Mouse (Mus musculus): ENCODE results near the gene Mfsd8.
"Not testable (repeated sequence)": the region's sequence is repeated elsewhere in the genome, so short reads cannot be mapped to it uniquely, and the experiment has no call there.

Gene Mfsd8

GRCm38 (mm10) chr3:40846473-40846956 is at the start of gene Mfsd8:
Gene Mfsd8, minus strand, starts transcription at chr3:40846886.
- DNase-seq (ENCODE audit: low read depth in 2 of 2, low spot score in 2 of 2), result peak; percentile 93 to 95

- DNase-seq (ENCODE audit: low read depth in 2 of 2, low spot score in 2 of 2), result peak; percentile 8 to 23
Observed at GRCm38 (mm10) chr3:40894336-40894735, 47.6 kb upstream of the Mfsd8 start.

GRCm38 (mm10) chr3:40893816-40894258 is 47.2 kb upstream of the Mfsd8 start:
- peak; percentile 97 to 99 for DNase-seq (ENCODE audit: low read depth in 2 of 2, low spot score in 2 of 2)

GRCm38 (mm10) chr3:40853123-40853738 is 6.5 kb upstream of the Mfsd8 start:
- DNase-seq (ENCODE audit: low read depth in 2 of 2, low spot score in 2 of 2), result not testable (repeated sequence)

- not testable (repeated sequence) for DNase-seq (ENCODE audit: low read depth in 2 of 2, low spot score in 2 of 2)
Observed at GRCm38 (mm10) chr3:40847936-40848335, 1.2 kb upstream of the Mfsd8 start.

GRCm38 (mm10) chr3:40847018-40847417 is 332 bp upstream of the Mfsd8 start:
- peak; percentile 21 to 37 for DNase-seq (ENCODE audit: low read depth in 2 of 2, low spot score in 2 of 2)

GRCm38 (mm10) chr3:40846957-40847017 is 101 bp upstream of the Mfsd8 start, which contains the start of gene Abhd18:
Gene Abhd18, plus strand, starts transcription at chr3:40846970.
- DNase-seq (ENCODE audit: low read depth in 2 of 2, low spot score in 2 of 2), result not testable (repeated sequence)

- DNase-seq (ENCODE audit: low read depth in 2 of 2, low spot score in 2 of 2), result not testable (repeated sequence)
Observed at GRCm38 (mm10) chr3:40845521-40845920, 1.2 kb downstream of the Mfsd8 start.

- no peak for DNase-seq (ENCODE audit: low read depth in 2 of 2, low spot score in 2 of 2)
Observed at GRCm38 (mm10) chr3:40813275-40813674, 33.4 kb downstream of the Mfsd8 start.

GRCm38 (mm10) chr3:40809894-40810293 is 36.8 kb downstream of the Mfsd8 start:
- DNase-seq (ENCODE audit: low read depth in 2 of 2, low spot score in 2 of 2), result no peak

- no peak for DNase-seq (ENCODE audit: low read depth in 2 of 2, low spot score in 2 of 2)
Observed at GRCm38 (mm10) chr3:40808686-40809085, 38.0 kb downstream of the Mfsd8 start.

- no peak for DNase-seq (ENCODE audit: low read depth in 2 of 2, low spot score in 2 of 2)
Observed at GRCm38 (mm10) chr3:40806871-40807270, 39.8 kb downstream of the Mfsd8 start.

- peak; percentile 35 to 50 for DNase-seq (ENCODE audit: low read depth in 2 of 2, low spot score in 2 of 2)
Observed at GRCm38 (mm10) chr3:40800373-40800823, 46.3 kb downstream of the Mfsd8 start.

GRCm38 (mm10) chr3:40799530-40800372 is 46.9 kb downstream of the Mfsd8 start, which contains the start of gene Plk4:
Gene Plk4, plus strand, starts transcription at chr3:40800019.
- peak; percentile 90 to 91 for DNase-seq (ENCODE audit: low read depth in 2 of 2, low spot score in 2 of 2)

GRCm38 (mm10) chr3:40798500-40798899 is 48.2 kb downstream of the Mfsd8 start:
- DNase-seq (ENCODE audit: low read depth in 2 of 2, low spot score in 2 of 2), result peak; percentile 35 to 53

GRCm38 (mm10) chr3:40798054-40798453 is 48.6 kb downstream of the Mfsd8 start:
- DNase-seq (ENCODE audit: low read depth in 2 of 2, low spot score in 2 of 2), result no peak

GRCm38 (mm10) chr3:40793783-40794182 is 52.9 kb downstream of the Mfsd8 start:
- DNase-seq (ENCODE audit: low read depth in 2 of 2, low spot score in 2 of 2), result no peak
